Mouse (Mus musculus) midbrain, embryonic 11.5 days (tissue): Measurements from ENCODE around the gene Pwp2. TPM values are rescaled to one million over a fixed set of nuclear protein-coding genes. Genes with fewer than 3 reads are reported as not detected.
A peak's percentile ranks its signal among the peaks of the same experiment; 100 is the strongest.

Experiments used
- ATAC-seq: fragments of 200-750 bp; cut with Nextera tagmentation; 2 replicates; pipeline ENCODE4 v1.8.0; 2017; ENCODE audit warnings: moderate TSS enrichment, moderate library complexity; ENCODE audit not compliant: low FRiP score
- DNase-seq: peaks from one replicate; pipeline ENCODE4 v3.0.0; 2015; ENCODE audit warnings: low spot score; ENCODE audit errors: missing footprints
- H3K27ac ChIP-seq: fragments of 300-500 bp; sonication (generic); 2 replicates; pipeline ENCODE4 v1.5.1; 2014; ENCODE audit warnings: low read depth, low read length
- H3K27me3 ChIP-seq: fragments of 300-500 bp; sonication (generic); 2 replicates; pipeline ENCODE4 v1.6.1; 2014; ENCODE audit warnings: mild to moderate bottlenecking, low read length, moderate library complexity, mixed read lengths; ENCODE audit not compliant: control insufficient read depth, insufficient read depth
- H3K36me3 ChIP-seq: fragments of 300-500 bp; sonication (generic); 2 replicates; pipeline ENCODE4 v1.6.1; 2014; ENCODE audit warnings: mild to moderate bottlenecking, low read length, moderate library complexity, mixed read lengths; ENCODE audit not compliant: control insufficient read depth, insufficient read depth
- H3K4me1 ChIP-seq: fragments of 300-500 bp; sonication (generic); 2 replicates; pipeline ENCODE4 v1.6.1; 2014; ENCODE audit warnings: low read length; ENCODE audit not compliant: control insufficient read depth, insufficient read depth
- H3K4me2 ChIP-seq: fragments of 300-500 bp; sonication (generic); 2 replicates; pipeline ENCODE4 v1.6.1; 2014; ENCODE audit warnings: mild to moderate bottlenecking, moderate library complexity
- H3K4me3 ChIP-seq: fragments of 300-500 bp; sonication (generic); 2 replicates; pipeline ENCODE4 v1.5.1; 2014; ENCODE audit warnings: low read depth, low read length
- H3K9ac ChIP-seq: fragments of 300-500 bp; sonication (generic); 2 replicates; pipeline ENCODE4 v1.6.1; 2014; ENCODE audit warnings: low read length
- H3K9me3 ChIP-seq: fragments of 300-500 bp; sonication (generic); 2 replicates; pipeline ENCODE4 v1.6.1; 2016; ENCODE audit warnings: low read length; ENCODE audit not compliant: control insufficient read depth
- WGBS: fragments of 180-500 bp; shearing (Covaris S2); extraction: QIAGEN DNeasy Blood & Tissue Kit; methylation state at CpG from one replicate; pipeline ENCODE4 v1.1.7; 2014; 5-methylcytosine and 5-hydroxymethylcytosine counted together
- polyA plus RNA-seq: library from polyadenylated mRNA; unstranded; fragments of >200 nt; fragmentation: Nextera tagmentation; extraction: Ambion mirVana; gene quantifications from 2 replicates; pipeline ENCODE4 v1.2.1, GENCODE M21; 2014

Gene Pwp2
- polyA plus RNA-seq = 17.2 and 19.0 TPM in 2 replicates

DNA sequence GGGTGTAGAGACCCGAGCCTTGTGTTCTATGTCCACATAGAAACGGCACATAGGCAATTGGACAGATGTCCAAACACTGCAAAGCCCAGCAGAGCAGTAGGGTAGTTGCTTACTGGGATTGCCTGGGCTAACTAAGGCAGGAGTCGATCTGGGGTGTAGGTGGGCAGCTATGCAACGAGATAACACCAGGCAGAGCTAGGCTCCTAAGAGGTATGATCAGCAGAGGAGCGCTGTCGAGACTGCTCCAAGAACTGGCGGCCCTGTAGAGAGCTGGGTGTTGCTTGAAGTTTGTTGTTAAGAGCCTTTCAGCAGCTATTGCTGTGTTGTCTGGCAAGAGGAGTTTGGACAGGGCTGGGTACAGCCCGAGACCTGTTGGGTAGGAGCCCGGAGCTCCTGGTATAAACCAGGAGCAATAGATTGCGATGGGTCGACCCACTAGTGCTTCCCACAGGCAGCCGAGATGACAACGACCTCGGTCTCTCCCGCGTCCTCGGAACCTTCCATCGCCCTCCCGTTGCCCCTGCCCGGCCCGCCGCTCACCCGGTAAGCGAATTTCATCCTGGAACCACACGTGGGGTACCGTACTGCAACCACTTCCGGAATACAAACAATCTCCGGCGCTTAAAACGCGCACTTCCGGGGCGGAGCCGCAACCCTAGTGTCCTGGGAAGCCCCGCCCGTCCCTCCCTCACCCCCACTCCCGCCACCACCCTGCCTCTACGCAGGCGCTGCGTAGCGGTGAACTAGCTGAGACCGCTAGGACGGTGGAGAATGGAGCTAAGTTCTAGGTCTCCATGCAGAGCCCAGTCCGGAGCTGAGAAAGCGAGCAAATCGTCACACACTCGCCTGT, at the start of gene Pwp2:
Gene Pwp2 (minus strand): TSS at position 619 of the 850 bp plus-strand sequence.
- 2% methylated on average over 47 of the region's 47 CpGs for WGBS
- H3K36me3 ChIP-seq = peaks cover 19% of the 10 kb centered on the region
- peak within 1 kb of the TSS; percentile 48; the same call in 1 of the 2 replicates for H3K27ac ChIP-seq

DNA sequence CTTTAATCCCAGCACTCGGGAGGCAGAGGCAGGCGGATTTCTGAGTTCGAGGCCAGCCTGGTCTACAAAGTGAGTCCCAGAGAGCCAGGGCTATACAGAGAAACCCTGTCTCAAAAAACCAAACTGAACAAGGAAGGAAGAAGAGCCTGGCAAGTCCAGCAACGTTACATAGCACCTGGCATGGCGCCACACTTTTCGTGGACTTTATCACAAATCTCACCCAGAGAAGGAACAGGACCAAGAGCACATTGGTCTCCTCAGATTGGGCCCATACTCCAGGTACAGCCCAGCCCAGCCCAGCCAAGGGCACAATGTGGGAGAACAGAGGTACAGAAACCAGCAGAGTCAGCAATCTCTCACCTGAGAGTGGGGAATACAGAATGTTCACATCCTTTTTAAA, 48.8 kb upstream of the Pwp2 start:
- H3K4me1 ChIP-seq = no peaks in the 10 kb centered on the region
- no peak overlapping the region for H3K9ac ChIP-seq
- H3K4me3 ChIP-seq = no peak overlapping the region
- H3K27me3 ChIP-seq = no peaks in the 10 kb centered on the region
- DNase-seq (no peak), ATAC-seq (no peak)
- H3K36me3 ChIP-seq = no peaks in the 10 kb centered on the region
- WGBS = 93% methylated on average over 6 of the region's 6 CpGs
- no peaks in the 10 kb centered on the region for H3K9me3 ChIP-seq
- no peak overlapping the region for H3K27ac ChIP-seq
- H3K4me2 ChIP-seq = no peak overlapping the region

More for the DNA sequence above, at the start of gene Pwp2:
- DNase-seq = peak; percentile 99
- peak; percentile 97 for ATAC-seq
- peak within 1 kb of the TSS; percentile 85 for H3K4me2 ChIP-seq
- H3K4me1 ChIP-seq = peaks cover 6% of the 10 kb centered on the region
- H3K9me3 ChIP-seq = no peaks in the 10 kb centered on the region
- H3K27me3 ChIP-seq = no peaks in the 10 kb centered on the region
- peak within 1 kb of the TSS; percentile 45 for H3K4me3 ChIP-seq
- H3K9ac ChIP-seq = peak within 1 kb of the TSS; percentile 59

DNA sequence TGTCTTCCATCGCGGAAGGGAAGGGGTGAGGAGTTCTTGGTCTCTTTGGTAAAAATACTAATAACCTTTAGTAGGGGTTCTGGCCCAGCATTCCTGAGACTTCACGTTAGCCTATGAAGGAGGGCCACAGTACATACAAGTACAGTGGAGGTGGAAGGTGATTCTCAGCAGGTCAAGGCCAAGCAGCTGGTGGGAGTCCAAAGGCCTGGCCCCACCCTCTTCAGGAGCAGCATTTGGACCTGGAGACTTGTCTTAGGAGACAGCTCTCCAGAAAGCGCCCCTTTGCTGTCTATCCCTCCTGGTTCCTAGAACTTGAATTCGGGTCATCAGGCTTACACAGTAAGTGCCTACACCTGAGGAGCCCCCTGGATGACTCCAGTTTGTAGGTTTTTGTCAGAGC, 48.2 kb upstream of the Pwp2 start:
- Histone ChIP-seq H3K4me1 (no peaks in the 10 kb centered on the region), H3K9ac (no peak overlapping the region), H3K4me2 (no peak overlapping the region), H3K9me3 (no peaks in the 10 kb centered on the region), H3K4me3 (no peak overlapping the region), H3K27ac (no peak overlapping the region), H3K36me3 (no peaks in the 10 kb centered on the region; the same call in 1 of the 2 replicates), H3K27me3 (no peaks in the 10 kb centered on the region)
- no peak for DNase-seq
- ATAC-seq = no peak
- 93% methylated on average over 5 of the region's 5 CpGs for WGBS

DNA sequence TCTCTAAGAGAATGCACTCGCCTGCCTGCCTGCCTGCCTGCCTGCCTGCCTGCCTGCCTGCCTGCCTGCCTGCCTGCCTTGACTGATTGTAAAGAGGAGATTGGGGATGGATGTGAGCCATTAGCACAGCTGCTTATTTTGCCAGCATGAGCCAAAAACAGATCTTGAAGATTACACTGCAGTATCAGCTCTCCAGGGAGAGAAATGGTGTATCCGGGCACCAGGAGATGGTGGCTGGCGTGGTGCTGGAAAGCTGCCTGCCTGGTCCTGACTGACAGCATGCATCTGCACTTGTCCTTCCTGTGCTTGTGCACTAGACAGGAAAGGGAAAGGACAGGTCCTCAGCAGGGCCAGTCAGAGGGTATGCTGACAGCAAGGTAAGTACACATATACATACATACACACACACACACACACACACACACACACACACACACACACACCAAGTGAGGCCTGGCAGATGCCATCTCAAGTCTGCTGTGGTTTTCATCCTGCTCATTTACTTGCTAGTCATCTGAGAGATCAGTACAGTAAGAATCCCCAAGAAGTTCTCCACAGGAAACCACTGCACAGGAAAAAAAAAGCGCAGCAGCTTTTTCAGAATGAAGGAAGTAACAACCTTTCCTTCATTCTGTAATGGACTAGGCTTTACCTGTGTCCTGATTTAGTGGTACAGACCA, 47.5 kb upstream of the Pwp2 start:
- Histone ChIP-seq H3K9ac (no peak overlapping the region), H3K4me2 (no peak overlapping the region), H3K4me3 (no peak overlapping the region), H3K27me3 (no peaks in the 10 kb centered on the region), H3K4me1 (no peaks in the 10 kb centered on the region), H3K36me3 (peaks cover 2% of the 10 kb centered on the region; the same call in 1 of the 2 replicates), H3K27ac (no peak overlapping the region), H3K9me3 (no peaks in the 10 kb centered on the region)
- WGBS = 94% methylated on average over 4 of the region's 4 CpGs
- DNase-seq (no peak), ATAC-seq (no peak)

DNA sequence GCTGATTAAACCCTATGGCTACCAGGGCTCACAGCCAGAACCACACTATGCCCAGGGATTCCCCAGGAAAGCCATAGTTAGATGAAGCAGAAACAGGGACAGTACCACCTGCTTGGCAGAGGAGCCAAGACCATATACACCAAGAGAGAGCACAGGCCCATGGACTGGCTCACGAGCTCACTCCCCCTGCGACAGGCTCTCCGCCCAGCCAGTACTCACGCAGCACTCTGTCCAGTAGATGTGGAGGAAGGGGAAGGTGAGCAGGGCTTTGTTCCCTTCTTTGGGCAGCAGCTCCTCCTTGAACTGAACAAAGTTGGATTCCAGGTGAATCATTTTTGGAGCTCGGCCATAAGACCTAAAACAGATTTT, 43.6 kb upstream of the Pwp2 start:
- ATAC-seq (no peak), DNase-seq (no peak)
- H3K9ac ChIP-seq = no peak overlapping the region
- H3K4me3 ChIP-seq = no peak overlapping the region
- no peaks in the 10 kb centered on the region for H3K27me3 ChIP-seq
- 90% methylated on average over 5 of the region's 5 CpGs for WGBS
- H3K9me3 ChIP-seq = no peaks in the 10 kb centered on the region
- peaks cover 2% of the 10 kb centered on the region; the same call in 1 of the 2 replicates for H3K36me3 ChIP-seq
- no peak overlapping the region for H3K4me2 ChIP-seq
- H3K4me1 ChIP-seq = no peaks in the 10 kb centered on the region
- H3K27ac ChIP-seq = no peak overlapping the region

DNA sequence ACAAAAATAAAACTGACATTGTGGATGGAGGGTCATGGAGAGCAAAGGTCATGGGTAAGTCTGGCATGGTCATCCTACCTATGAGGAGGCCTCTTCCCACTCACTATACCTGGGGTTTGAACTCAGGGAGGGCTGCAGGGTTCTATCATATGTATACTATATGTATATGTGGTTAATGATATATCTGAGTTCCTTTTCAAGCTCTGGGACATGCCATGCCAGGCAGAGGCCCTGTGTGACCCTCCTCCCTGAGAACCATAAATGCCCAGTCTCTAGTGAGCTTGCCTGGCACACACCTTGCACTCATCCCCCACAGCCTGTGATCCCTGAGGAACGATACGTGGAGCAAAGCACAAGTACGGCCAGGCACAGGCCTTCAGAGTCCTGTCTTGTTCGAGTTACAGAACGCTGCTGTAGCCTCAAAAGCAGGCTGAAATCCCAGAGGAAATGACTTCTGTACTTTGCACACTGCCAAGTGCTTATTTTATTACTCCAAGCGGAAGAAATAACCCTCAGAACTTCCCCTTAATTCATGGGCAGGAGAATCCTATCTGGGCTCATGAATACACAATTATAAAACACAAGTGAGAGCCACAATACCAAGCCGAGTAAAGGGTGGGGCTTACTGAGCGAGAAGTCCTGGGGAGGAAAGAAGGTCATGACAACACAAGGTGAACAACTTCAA, 43.1 kb upstream of the Pwp2 start:
- H3K9me3 ChIP-seq = no peaks in the 10 kb centered on the region
- no peak for DNase-seq
- no peak overlapping the region for H3K4me2 ChIP-seq
- ATAC-seq = no peak
- no peaks in the 10 kb centered on the region for H3K27me3 ChIP-seq
- 94% methylated on average over 8 of the region's 8 CpGs for WGBS
- H3K4me1 ChIP-seq = no peaks in the 10 kb centered on the region
- no peak overlapping the region for H3K9ac ChIP-seq
- no peak overlapping the region for H3K4me3 ChIP-seq
- H3K36me3 ChIP-seq = peaks cover 2% of the 10 kb centered on the region; the same call in 1 of the 2 replicates
- no peak overlapping the region for H3K27ac ChIP-seq

DNA sequence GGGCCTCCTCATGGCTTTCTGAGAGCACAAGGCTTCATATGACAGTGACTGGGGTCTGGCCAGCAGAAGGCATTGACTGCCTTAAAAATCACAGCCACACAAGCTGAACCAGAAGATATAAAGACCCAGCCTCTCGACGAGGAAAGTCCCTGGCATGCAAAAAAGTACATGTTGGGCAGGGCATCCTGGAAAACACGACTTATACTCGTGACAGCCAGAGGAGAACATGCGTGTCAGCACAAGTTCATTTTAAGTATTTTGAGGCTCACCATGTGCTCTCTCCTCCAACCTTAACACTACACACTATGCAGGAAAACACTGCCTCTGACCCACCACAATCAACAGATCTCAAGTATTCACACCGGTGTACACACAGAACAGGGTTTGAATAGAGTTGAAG, 39.2 kb upstream of the Pwp2 start:
- H3K9me3 ChIP-seq = no peaks in the 10 kb centered on the region
- no peak overlapping the region for H3K27ac ChIP-seq
- DNase-seq (no peak), ATAC-seq (no peak)
- H3K36me3 ChIP-seq = peaks cover 8% of the 10 kb centered on the region; the same call in 1 of the 2 replicates
- H3K9ac ChIP-seq = no peak overlapping the region
- no peaks in the 10 kb centered on the region for H3K27me3 ChIP-seq
- H3K4me3 ChIP-seq = no peak overlapping the region
- WGBS = 93% methylated on average over 6 of the region's 6 CpGs
- H3K4me2 ChIP-seq = no peak overlapping the region
- H3K4me1 ChIP-seq = no peaks in the 10 kb centered on the region

DNA sequence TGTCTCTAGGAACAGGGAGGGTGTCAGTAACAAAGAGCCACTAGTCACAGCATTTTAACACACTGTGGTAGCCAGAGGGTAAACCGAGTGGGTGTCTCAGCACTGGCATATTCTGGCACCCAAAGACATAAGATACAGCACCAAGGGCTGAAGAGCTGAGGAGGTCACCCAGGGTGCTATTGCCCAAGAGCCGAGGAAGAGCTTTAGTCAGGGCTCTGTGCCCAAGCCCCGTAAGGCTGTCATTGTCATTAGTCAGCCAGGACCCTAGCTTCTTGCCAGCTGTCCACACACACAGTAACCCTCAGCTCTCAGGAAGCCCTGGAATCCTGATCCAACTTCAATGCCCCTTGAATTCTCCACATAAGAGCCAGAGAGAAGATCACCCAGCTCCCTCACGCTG, 38.0 kb upstream of the Pwp2 start:
- no peaks in the 10 kb centered on the region for H3K4me1 ChIP-seq
- no peak overlapping the region for H3K4me2 ChIP-seq
- WGBS = 91% methylated on average over 4 of the region's 4 CpGs
- no peaks in the 10 kb centered on the region for H3K9me3 ChIP-seq
- H3K4me3 ChIP-seq = no peak overlapping the region
- no peak overlapping the region for H3K9ac ChIP-seq
- no peaks in the 10 kb centered on the region for H3K27me3 ChIP-seq
- no peak overlapping the region for H3K27ac ChIP-seq
- no peak for ATAC-seq
- peaks cover 6% of the 10 kb centered on the region; the same call in 1 of the 2 replicates for H3K36me3 ChIP-seq
- DNase-seq = no peak
